Mouse (Mus musculus) stomach, postnatal 0 days (tissue): ENCODE measurements around the gene Xylt1.

ENCODE experiments used
- CTCF ChIP-seq: IDR thresholded peaks from 2 replicates; pipeline ENCODE4 v1.5.1; 2016; ENCODE audit warnings: antibody characterized with exemption, low read depth, mild to moderate bottlenecking, moderate library complexity
- EP300 ChIP-seq: optimal IDR thresholded peaks from 2 replicates; pipeline ENCODE3; 2016; ENCODE audit warnings: antibody characterized with exemption

DNA sequence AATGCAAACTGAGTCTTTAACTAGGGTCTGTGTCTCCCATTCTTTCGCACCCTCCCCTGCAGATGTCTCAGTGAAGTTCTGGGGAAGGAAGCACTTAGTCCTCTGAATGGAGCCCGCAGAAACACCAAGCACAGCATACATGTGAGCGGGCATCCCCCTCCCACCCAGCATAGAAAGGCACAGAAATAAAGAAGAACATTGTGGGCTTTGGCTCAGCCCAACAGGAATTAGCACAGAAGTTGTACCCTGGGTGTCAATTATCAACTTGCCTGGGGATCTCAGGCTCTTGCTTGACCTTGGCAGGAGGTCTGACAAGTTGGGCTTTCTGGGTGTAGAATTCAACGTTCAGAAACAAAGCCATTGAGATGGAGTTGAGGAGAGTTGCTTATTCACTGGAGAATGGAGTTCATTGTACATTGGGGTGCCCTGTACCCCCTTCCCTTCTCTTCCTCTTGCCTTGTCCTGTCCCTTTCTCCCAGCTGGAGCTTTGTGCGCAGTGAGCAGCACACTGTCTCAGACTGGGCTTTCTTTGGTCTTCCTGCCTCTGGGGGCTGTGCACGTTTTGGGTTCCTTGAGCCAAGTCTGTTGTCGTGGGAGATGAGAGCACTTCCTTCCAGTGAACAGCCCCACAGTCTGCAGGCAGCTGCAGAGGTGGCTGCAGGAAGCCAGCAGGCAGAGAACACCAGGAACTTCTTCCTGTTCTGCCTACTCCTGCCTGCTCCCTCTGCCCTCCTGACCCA, 81.6 kb downstream of the Xylt1 start:
- TF ChIP-seq CTCF (no peak), EP300 (no peak)
